Mouse (Mus musculus) embryonic facial prominence, embryonic 10.5 days (tissue): ENCODE measurements around the gene Vstm5. TPM values are rescaled to one million over a fixed set of nuclear protein-coding genes. Genes with fewer than 3 reads are reported as not detected.

ENCODE experiments used
- DNase-seq: peaks from one replicate; pipeline ENCODE4 v3.0.0-alpha.2; 2017; ENCODE audit warnings: low spot score
- H3K27ac ChIP-seq: fragments of 300-500 bp; sonication (generic); replicated peaks from 2 replicates; pipeline ENCODE4 v1.5.1; 2016; ENCODE audit warnings: mild to moderate bottlenecking
- H3K27me3 ChIP-seq: fragments of 300-500 bp; sonication (generic); replicated peaks from 2 replicates; pipeline ENCODE4 v1.6.1; 2016; ENCODE audit warnings: low read depth, mild to moderate bottlenecking; ENCODE audit not compliant: poor library complexity, severe bottlenecking
- H3K36me3 ChIP-seq: fragments of 300-500 bp; sonication (generic); replicated peaks from 2 replicates; pipeline ENCODE4 v1.6.1; 2016; ENCODE audit warnings: mild to moderate bottlenecking, moderate library complexity
- H3K4me1 ChIP-seq: fragments of 300-500 bp; sonication (generic); 2 replicates; pipeline ENCODE4 v1.6.1; 2016
- H3K4me3 ChIP-seq: fragments of 300-500 bp; sonication (generic); 2 replicates; pipeline ENCODE4 v1.5.1; 2016; ENCODE audit warnings: mild to moderate bottlenecking, moderate library complexity
- H3K9me3 ChIP-seq: fragments of 300-500 bp; sonication (generic); 2 replicates; pipeline ENCODE4 v1.6.1; 2016; ENCODE audit warnings: mild to moderate bottlenecking
- WGBS: fragments of 180-500 bp; shearing (Covaris S2); methylation state at CpG from one replicate; pipeline ENCODE4 v1.1.7; 2016; 5-methylcytosine and 5-hydroxymethylcytosine counted together
- polyA plus RNA-seq: library from polyadenylated mRNA; unstranded; fragments of >200 nt; fragmentation: Nextera tagmentation; extraction: Ambion mirVana; gene quantifications from 2 replicates; pipeline ENCODE4 v1.2.1, GENCODE M21; 2016

The Vstm5 gene
- polyA plus RNA-seq, 1 experiment from 2014 or later: 1.2 TPM

- Histone ChIP-seq H3K4me1 (peaks cover 18% of the 10 kb centered on the region), H3K36me3 (peaks cover 11% of the 10 kb centered on the region), H3K4me3 (no peak overlapping the region), H3K27me3 (no peaks in the 10 kb centered on the region), H3K27ac (no peak overlapping the region), H3K9me3 (no peaks in the 10 kb centered on the region)
- 68% methylated on average over 2 of the region's 2 CpGs for WGBS
- no peak for DNase-seq
Measured at GRCm38 (mm10) chr9:15302881-15303280, 64.0 kb downstream of the Vstm5 start.

DNA sequence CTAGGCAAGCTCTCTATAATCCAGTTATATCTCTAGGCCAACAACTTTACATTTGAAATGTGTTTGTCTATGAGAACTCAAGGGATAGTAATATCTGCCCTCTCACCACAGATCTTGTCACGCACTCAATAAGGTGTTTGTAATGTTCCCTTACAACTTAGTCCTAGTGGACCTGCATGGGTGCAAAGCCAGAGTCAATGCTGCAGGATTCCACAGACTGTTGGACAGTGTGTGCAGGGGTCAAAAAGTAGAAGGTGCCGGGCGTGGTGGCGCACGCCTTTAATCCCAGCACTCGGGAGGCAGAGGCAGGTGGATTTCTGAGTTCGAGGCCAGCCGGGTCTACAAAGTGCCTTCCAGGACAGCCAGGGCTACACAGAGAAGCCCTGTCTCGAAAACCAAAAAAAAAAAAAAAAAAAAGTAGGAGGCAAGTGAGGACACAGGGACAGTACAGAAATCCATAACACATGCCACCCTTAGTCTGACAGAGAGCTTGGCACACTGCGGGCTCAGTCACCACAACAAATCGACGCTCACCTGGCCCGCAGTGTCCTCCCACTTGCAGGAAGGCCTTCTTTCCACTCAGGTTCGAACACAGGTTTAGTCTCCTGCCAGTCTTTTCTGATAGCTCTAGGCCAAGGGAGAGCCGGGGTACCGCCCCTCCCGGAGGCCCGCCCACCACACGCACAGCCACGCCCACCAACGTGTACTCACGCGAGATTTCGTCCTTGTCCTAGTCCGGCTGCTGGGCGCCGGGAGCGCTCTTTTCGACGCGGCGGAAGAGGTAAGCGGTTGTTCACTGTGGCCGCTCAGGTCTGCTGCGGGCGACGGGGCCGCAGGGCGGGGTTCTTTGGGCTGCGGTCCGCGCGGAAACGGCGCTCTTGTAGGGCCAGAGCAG is 66.9 kb downstream of the Vstm5 start, which contains the start of gene Taf1d:
TSS of gene Taf1d (plus strand) at position 712 of the 895 bp plus-strand sequence.
- H3K36me3 ChIP-seq: peaks cover 40% of the 10 kb centered on the region
- H3K27me3 ChIP-seq: no peaks in the 10 kb centered on the region
- H3K4me1 ChIP-seq: peaks cover 34% of the 10 kb centered on the region
- DNase-seq: peak; percentile 95
- peak within 1 kb of the TSS; percentile 98 for H3K27ac ChIP-seq
- H3K9me3 ChIP-seq: no peaks in the 10 kb centered on the region
- H3K4me3 ChIP-seq: peak within 1 kb of the TSS; percentile 90
- 13% methylated on average over 45 of the region's 45 CpGs for WGBS

DNA sequence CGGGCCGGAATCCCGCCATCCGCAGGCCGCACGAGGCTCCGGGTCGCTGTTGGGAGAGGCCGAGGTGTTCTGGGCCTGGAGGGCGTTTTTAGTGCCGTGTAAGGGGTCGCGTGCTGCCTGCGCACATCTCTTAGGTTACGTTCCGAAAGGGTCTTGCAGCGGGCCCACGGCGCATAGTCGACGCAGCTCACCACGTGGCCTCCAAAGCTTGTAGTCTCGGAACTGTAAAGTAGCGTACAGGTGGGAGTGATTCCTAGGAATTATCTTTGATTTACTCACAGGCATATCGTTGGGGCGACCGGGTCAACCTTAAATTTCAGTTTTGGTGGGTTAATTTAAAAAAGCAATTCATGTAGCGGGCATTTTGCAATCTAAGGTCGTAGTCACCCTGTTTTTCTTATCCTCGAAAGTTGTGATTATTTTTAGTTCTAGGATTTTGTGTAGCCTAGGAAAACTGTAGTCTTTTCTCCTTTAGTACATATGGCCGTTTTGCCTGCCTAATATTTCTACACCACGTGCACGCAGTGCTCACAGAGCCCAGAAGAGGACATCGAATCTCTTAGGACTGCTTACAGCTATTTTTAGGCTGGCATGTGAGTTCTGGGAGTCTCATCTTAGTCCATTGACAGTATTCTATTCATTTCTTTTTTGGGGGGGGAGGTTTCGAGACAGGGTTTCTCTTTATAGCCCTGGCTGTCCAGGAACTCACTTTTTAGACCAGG is 67.7 kb downstream of the Vstm5 start, which contains the start of gene 4931406C07Rik:
TSS of gene 4931406C07Rik (minus strand) at position 51 of the 722 bp plus-strand sequence.
- Histone ChIP-seq H3K27ac (peak within 1 kb of the TSS; percentile 98), H3K4me3 (peak within 1 kb of the TSS; percentile 90), H3K4me1 (peaks cover 28% of the 10 kb centered on the region), H3K27me3 (no peaks in the 10 kb centered on the region), H3K9me3 (no peaks in the 10 kb centered on the region), H3K36me3 (peaks cover 48% of the 10 kb centered on the region)
- no peak for DNase-seq
- WGBS: under 1% methylated on average over 35 of the region's 35 CpGs

DNA sequence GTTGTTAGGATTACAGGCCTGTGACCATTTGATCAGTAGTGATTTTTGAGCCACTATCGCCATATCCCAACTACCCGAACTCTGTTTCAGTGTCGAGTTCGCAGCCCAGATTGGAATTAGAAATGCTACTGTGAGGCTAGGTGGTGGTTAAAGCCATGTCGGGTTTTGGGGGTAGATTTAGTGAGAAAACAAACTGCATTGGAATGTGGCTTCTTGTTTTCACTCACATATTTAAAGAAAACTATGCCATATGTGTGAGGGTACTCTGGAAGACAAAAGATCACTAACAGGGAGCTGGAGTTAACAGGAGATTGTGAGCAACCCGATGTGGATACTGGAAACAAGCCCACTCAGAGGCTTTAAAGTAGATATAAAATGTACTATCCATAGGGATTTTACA is 68.4 kb downstream of the Vstm5 start:
- H3K4me3 ChIP-seq: peak overlapping the region; percentile 90
- no peaks in the 10 kb centered on the region for H3K27me3 ChIP-seq
- WGBS: 9% methylated on average over 6 of the region's 6 CpGs
- peaks cover 26% of the 10 kb centered on the region for H3K4me1 ChIP-seq
- peak overlapping the region; percentile 98 for H3K27ac ChIP-seq
- DNase-seq: no peak
- no peaks in the 10 kb centered on the region for H3K9me3 ChIP-seq
- H3K36me3 ChIP-seq: peaks cover 55% of the 10 kb centered on the region

DNA sequence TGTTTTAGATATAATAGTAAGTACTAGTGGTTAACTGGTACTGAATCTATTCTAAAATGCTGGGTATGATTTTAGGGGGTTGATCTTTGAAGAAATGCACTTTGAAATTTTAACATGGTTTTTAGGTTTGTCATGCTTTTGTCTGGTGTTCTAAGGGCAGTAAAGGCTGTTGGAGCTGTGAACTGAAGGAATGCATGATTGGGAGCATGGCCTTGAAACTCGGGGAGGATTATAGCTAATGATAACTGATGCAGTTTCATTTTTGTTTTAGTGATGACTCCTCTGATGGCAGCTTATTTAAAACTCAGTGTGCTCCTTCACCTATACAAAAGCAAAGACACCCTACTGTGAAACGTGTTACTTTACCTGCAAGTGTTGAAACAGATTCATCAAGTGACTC is 69.4 kb downstream of the Vstm5 start:
- H3K27ac ChIP-seq: no peak overlapping the region
- no peak for DNase-seq
- 61% methylated on average over 2 of the region's 2 CpGs for WGBS
- H3K36me3 ChIP-seq: peaks cover 65% of the 10 kb centered on the region
- peak overlapping the region; percentile 90 for H3K4me3 ChIP-seq
- H3K4me1 ChIP-seq: peaks cover 26% of the 10 kb centered on the region
- H3K9me3 ChIP-seq: no peaks in the 10 kb centered on the region
- H3K27me3 ChIP-seq: no peaks in the 10 kb centered on the region

Other genes starting within 250 kb of the Vstm5 start
- gene Panx1, start 193.6 kb upstream of the Vstm5 start, polyA plus RNA-seq: 68.7 and 70.9 TPM in 2 replicates
- gene Hephl1, start 126.9 kb upstream of the Vstm5 start, polyA plus RNA-seq: not detected in 2 replicates
- 37.2 and 42.1 TPM in 2 replicates for gene Med17, start 40.9 kb downstream of the Vstm5 start, polyA plus RNA-seq
- 96.7 and 101 TPM in 2 replicates for gene Taf1d, start 67.2 kb downstream of the Vstm5 start, polyA plus RNA-seq
- gene 4931406C07Rik, start 67.4 kb downstream of the Vstm5 start, polyA plus RNA-seq: 5.4 and 6.8 TPM in 2 replicates
- gene Cep295, start 118.7 kb downstream of the Vstm5 start, polyA plus RNA-seq: 22.7 and 25.6 TPM in 2 replicates